Mouse (Mus musculus): ENCODE data around the gene Vmn1r6.
"Not testable (repeated sequence)": the region's sequence is repeated elsewhere in the genome, so short reads cannot be mapped to it uniquely, and the experiment has no call there.

Gene Vmn1r6

GRCm38 (mm10) chr6:56996943-56997342 is at the start of gene Vmn1r6:
Vmn1r6 (plus strand) TSS chr6:56997243.
- DNase-seq: no peak

DNA sequence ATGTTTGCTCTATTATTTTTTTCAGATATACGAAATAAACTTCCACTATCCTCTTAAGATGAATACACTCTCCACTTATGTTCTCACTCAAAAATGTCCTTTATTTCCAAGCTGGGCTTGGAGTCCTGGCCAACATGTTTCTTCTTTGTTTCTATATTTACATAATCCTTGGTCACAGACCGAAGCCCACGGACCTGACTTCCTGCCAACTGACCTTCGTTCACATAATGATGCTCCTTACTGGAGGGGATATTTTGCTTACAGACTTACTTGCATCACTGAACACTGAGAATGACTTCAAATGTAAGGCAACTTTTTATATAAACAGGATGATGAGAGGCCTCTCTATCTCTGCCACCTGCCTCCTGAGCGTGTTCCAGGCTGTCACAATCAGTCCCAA is 40.6 kb upstream of the Vmn1r6 start:
- no peak for DNase-seq

DNA sequence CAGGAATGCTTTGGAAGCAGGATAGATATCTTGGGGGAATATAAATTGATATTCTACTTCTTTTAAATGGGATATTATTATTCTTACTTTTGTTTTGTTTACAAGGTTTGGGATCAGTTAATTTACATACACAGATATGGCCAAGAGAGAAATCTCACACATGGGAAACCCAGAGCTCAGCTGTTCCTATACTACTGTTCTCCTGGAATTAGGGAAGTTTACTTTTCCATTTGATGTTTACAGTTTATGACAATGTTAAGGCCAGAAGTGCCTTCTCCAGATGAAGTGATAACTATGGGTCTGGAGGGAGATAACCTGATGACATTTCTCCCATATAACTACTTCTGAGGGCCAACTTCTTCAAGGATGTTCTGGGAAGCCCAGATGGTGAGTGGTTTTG is 27.1 kb upstream of the Vmn1r6 start, which contains the start of gene Vmn1r5:
Gene Vmn1r5, plus strand, starts transcription at position 301 of the 400 bp plus-strand sequence.
- no peak for DNase-seq

DNA sequence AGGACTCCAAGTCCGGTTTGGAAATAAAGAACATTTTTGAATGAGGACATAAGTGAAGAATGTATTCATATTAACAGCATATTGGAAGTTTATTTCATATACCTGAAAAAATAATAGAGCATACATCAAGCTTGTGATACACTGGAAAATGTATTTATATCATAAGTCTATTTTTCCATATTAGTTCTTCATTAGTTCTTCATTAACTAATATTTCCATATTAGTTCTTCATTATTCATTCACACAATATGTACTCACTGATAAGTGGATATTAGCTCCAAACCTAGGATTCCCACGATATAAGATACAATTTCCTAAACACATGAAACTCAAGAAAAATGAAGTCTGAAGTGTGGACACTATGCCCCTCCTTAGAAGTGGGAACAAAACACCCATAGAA is 28.2 kb downstream of the Vmn1r6 start, which contains the start of gene Vmn1r7:
Gene Vmn1r7, minus strand, starts transcription at position 101 of the 400 bp plus-strand sequence.
- DNase-seq: not testable (repeated sequence)

DNA sequence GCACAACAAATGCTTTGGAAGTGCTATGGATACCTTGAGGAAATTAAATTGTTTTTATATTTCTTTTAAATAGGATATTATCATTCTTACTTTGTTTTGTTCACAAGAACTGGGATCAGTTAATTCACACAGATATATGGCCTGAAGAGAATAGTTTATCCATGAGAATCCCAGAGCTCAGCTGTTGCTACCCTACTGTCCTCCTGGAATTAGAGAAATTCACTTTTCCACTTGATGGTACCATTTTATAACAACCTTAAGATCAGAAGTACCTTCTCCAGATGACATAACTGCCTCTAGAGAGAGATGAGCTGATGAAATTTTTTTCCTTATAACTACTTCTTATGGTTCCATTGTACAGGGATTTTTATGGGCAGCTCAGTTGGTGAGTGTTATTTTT is 34.9 kb downstream of the Vmn1r6 start, which contains the start of gene Vmn1r8:
Gene Vmn1r8, plus strand, starts transcription at position 301 of the 400 bp plus-strand sequence.
- no peak for DNase-seq

DNA sequence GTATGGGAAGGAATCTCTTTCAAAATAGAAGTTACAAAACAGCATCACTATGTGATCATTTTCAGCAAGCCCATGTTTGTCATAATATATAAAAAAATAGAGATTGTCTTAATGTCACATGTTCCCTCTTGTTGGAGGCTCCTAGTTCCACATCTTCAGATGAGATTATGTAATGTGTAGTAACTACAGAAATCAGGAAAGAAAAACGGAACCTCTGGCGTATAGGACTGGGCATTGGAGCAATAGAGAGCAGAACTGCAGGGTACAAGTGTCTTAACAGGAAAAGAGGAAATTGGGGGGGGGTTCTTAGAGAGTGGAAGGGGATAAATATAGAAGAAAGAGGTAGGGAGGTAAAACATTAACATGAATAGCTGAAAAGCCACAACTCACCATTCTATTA is 37.6 kb downstream of the Vmn1r6 start:
- no peak for DNase-seq
